Mouse (Mus musculus) megakaryocyte progenitor cell, adult 5-6 weeks (primary cell): ENCODE measurements at regions not wholly inside any gene's neighbourhood (a gene's known extent, or its start where the extent isn't known, plus 50 kb on each side); places are given as distances from the start of the nearest gene placed in this dataset.

Experiments
- ATAC-seq: replicated peaks from 2 replicates; pipeline ENCODE4 v1.8.0; 2016; ENCODE audit warnings: mild to moderate bottlenecking, moderate TSS enrichment, inconsistent platforms; ENCODE audit not compliant: poor library complexity

GRCm38 (mm10) chr14:58617656-58618055 is 525.0 kb downstream of the 1700129C05Rik start:
- ATAC-seq: no peak

DNA sequence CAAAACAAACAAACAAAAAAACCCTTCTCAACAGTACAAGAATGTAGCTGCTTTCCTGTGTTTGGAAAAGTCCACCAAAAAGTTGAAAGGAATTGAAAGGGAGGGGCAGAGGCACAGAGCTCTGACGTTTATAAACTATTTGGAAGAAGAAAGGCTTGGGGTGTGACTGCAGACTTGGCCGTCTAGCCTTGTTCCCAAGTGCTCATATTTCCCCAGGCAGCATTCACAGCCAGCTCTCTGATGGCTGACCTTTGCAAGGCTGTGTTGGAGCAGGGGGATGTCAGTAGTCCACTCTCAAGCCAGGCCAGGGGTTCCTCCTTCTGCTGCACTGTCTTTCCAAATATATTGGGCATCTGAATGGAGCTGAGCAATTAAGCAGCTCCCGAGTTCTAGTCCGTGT is 534.5 kb downstream of the 1700129C05Rik start:
- ATAC-seq: no peak

GRCm38 (mm10) chr14:58607734-58608133 is 535.0 kb downstream of the 1700129C05Rik start:
- ATAC-seq: no peak

- no peak for ATAC-seq
These were observed 535.2 kb downstream of the Fgf9 start for GRCm38 (mm10) chr14:58605529-58605928.

DNA sequence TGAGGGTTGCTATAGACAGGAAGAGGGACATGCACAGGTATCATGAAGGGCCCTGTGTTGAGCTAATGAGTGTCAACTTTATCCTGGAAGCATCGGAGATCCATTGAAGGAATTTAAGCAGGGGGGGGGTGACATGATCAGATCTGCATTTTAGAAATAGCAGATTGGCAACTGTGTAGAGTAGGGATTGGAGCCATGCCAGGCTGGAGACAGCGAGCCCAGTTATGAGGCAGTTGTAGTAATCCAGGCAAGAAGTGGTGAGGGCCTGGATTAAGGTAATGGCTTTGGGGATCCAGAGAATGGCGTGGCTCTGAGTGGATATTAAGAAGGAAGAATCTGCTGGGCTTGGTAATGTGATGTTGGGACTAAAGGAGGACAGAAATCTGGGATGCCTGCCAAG is 528.5 kb downstream of the Fgf9 start:
- ATAC-seq: no peak

DNA sequence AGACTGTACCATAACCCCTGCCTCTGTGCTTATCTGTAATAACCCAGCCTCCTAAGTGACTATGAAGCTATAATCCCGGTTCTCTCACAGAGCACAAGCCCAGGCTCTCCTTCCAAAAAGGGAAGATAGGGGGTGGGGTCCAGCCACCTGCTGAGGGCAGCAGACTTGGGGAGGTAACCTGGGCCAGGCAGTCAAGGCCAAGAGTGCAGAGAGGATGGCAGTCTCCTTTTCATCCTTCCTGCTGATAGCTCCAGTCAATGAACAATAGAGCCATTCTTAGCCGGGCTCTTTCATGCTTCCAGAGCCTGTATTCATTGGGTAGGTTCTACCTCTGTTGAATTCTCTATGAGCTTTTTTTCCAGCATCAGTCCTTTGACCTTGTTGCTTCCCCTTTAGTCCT is 527.5 kb downstream of the Fgf9 start:
- ATAC-seq: no peak

DNA sequence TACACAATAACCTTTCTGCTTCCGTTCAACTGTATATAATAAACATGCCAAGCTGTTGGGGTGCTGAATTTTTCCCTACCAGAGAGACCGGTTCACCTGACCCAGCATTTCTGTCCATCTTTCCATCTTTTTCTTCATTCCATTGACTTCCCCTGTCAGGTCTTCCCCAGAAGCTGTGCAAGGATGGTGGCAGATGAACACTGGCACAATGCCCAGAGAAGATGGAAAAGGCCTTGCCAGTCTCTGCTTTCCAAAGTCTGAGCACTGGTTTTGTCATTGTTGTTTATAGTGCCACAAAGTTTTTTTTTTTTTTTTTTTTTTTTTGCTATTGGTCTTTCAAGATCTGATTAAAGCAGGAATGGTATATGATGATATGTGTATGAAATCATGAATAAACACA is 526.6 kb downstream of the Fgf9 start:
- no peak for ATAC-seq

DNA sequence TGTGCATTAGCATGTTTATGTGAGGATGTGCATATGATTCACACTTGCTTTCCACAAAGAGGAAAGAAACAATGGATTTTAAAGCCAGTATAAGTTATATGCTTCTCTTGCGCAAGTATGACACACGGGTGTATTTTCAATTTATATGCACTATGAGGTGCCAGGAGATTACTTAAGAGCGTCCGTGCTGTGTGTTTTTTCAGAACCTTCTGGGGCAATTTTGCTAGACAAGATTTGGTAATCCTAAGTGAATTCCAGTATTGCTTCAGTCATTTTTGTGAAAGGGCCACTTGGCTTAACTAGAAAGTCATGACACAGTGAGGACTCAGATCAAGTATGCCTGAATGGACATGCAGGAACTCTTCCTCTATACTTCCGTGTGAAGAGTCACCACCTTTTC is 511.5 kb downstream of the Fgf9 start:
- no peak for ATAC-seq

- no peak for ATAC-seq
These were observed 499.7 kb downstream of the Fgf9 start for GRCm38 (mm10) chr14:58570021-58570420.

GRCm38 (mm10) chr14:58567472-58567871 is 497.1 kb downstream of the Fgf9 start:
- no peak for ATAC-seq

GRCm38 (mm10) chr14:58563082-58563481 is 492.7 kb downstream of the Fgf9 start:
- no peak for ATAC-seq

DNA sequence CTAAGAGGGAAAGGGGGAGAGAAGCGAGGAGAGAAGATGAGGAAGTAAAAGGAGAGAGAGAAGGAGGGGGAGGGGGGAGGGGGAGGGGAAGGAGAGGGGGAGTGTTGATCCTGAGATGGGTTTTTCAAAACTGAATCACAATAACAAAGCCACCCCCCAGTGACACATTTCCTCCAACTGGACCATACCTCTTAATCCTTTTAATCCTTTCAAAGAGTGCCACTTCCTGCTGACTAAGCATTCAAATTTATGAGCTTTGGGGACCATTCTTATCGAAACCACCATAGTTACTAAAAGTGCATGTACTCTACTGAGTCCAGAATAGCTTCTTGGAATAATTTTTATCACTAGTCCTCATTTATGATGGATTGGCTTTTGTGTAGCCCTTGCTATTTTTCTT is 480.4 kb downstream of the Fgf9 start:
- no peak for ATAC-seq

DNA sequence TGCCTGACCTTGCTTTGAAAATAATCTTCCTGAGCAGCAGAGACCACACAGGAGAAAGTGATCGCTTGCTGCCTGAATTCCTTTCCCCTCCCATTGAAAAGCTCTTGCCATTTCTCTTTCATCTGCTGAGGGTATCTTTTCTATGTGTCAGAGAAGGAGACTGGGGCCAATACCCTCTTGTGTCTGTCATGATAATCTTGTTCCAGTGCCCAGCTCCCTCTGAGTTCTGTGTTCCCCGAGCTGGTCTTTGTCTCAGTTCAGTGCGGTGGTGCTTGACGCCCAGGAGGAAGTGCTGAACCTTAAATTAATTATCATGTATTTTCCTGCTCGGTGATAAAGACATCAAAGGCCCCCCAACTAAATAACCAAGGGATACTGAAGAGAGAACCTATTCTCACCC is 475.4 kb downstream of the Fgf9 start:
- ATAC-seq: no peak

DNA sequence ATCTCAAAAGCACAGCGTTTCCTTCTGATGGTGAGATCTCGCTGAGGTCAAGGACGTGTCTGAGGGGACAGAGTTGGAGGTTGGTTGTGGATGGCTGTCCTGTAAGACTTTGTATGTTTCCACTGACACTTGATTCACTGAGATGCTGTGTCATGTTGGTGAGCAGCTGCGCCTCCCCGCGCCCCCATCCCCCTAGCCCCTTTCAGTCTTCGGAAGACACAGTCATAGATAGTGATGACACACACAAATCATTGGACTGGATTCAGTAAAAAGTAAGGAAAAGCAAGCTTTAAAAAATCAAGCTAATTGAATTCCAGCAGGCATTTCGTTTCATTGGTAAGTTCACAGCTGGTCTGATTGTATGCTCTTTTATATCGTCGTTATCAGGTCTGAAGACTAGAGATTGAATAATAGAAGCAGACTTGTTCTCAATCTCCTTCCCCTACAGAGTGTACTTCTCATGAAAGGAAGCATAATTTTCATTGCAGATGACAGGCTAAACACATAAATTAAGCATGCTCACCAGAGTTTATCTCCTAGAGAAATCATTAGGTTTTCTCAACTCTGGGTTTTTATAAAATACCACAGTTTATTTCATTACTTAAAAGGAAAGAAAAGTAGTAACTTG is 472.9 kb downstream of the Fgf9 start:
- ATAC-seq: no peak

DNA sequence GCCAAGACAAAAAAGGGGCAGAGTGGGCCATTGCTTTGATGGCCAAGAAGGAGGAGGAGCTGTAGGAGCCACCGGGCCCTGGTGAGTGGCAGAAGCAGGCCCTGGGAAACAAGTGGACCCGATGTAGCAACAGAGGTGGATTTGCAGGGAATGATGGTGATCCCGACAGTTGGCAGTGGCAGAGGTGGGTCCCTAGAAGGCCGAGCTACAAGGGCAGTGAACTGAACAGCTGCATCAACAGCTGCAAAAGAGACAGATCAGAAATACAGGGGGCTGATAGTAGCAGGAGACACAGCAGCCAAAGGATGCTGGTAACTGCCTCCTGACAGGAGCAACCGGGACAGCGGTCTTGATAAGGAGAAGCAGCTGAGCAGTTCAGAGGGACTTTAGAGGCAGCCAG is 467.8 kb downstream of the Fgf9 start:
- ATAC-seq: no peak

GRCm38 (mm10) chr14:58520976-58521549 is 450.7 kb downstream of the Fgf9 start:
- ATAC-seq: no peak

GRCm38 (mm10) chr14:58520384-58520783 is 450.0 kb downstream of the Fgf9 start:
- ATAC-seq: no peak

GRCm38 (mm10) chr14:58519086-58519485 is 448.7 kb downstream of the Fgf9 start:
- ATAC-seq: no peak

- no peak for ATAC-seq
These were observed 446.2 kb downstream of the Fgf9 start for GRCm38 (mm10) chr14:58516543-58516942.

DNA sequence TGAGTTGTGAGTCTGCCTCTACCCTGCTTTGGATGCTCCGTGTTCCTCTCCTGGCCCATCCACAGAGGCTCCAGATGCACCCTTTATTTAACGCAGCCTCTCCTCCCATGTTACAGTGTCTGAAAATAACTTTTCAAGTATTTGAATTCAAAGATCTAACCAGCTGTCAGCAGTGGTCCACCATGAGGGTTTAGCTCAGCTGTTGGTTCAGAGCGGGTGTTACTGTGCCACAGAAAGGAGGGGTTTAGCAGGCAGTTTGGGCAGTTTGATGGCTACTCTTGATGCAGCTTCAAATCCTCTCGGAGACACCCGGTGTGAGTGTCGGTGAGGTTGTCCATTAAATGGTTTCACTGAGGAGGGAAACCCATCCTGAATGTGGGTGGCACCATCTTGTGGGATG is 441.8 kb downstream of the Fgf9 start:
- ATAC-seq: no peak

GRCm38 (mm10) chr14:58511571-58511985 is 441.2 kb downstream of the Fgf9 start:
- no peak for ATAC-seq

DNA sequence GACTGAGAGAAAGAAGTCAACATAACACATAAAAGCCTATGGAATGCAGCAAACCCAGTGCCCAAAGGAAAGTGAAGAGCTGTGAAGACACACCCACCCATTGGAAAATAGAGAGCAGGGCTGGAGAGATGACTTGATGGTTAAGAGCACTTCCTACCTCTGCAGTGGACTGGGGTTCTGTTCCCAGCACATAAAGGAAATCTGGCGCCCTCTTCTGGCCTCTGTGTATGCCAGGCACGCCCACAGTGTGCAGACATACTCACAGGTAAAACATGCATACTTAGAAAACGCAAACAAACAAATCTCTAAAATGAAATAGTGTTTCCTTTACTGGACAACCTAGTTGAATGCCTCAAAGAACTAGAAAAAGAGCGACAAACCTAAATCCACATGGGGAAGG is 440.4 kb downstream of the Fgf9 start:
- ATAC-seq: no peak

- no peak for ATAC-seq
These were observed 438.8 kb downstream of the Fgf9 start for GRCm38 (mm10) chr14:58509106-58509505.
